Mouse (Mus musculus) kidney, adult 11 months (tissue): Measurements from ENCODE around the gene Trappc6b.
"Not testable (repeated sequence)": the region's sequence is repeated elsewhere in the genome, so short reads cannot be mapped to it uniquely, and the experiment has no call there.

Experiments
- DNase-seq: peaks from one replicate; pipeline ENCODE4 v3.0.0; 2022

Gene Trappc6b

DNA sequence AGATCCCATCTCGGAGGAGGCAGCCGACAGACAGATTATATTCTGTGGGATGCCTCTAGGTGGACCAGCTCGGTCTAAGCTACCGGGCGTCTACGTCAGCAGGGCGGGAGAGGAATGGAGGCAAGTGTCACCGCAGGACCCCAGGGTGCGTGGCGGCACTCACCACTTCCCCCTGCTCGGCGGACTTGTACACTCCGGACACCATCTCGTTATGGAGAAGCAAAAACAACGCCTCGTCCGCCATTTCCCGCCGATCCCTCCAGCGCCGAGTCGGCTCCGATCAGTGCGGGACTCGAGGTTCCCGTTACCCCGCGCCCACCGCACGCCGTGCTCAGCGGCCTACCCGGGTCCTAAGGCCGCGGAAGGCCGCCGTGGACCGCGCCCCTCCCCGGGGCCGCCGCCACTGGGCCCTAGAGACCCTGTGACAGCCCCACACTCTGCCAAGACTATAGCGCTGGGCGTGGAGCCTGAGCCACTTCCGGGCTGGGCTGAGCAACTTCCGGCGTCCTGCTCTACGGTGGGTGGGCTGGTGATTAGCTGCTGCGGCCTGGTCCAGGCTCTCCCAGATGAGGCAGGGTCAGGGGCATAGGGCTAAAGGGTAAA is at the start of gene Trappc6b:
Trappc6b (minus strand) TSS at position 480 of the 603 bp plus-strand sequence.
- DNase-seq = peak; percentile 72

DNA sequence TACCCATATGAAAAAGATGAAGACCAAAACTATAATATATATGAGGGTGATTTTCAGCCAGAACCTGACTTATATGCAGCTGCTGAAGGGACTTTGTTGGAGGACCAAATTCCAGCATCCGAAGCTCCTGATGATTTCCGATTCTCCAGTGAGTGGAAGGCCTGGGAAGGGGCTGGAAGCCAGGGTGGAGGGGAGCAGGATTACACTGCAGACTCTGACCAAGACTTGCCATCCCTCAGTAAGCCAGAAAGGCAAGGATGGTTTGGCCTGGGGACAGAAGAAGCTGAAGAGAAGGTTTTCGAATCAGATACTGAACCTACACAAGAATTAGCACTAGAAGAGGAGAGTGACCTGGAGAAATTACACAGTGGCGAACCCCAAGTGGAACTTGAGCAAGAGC is 46.7 kb upstream of the Trappc6b start:
- no peak for DNase-seq

- DNase-seq = no peak
Measured at GRCm38 (mm10) chr12:59106491-59106890, 45.2 kb upstream of the Trappc6b start.

DNA sequence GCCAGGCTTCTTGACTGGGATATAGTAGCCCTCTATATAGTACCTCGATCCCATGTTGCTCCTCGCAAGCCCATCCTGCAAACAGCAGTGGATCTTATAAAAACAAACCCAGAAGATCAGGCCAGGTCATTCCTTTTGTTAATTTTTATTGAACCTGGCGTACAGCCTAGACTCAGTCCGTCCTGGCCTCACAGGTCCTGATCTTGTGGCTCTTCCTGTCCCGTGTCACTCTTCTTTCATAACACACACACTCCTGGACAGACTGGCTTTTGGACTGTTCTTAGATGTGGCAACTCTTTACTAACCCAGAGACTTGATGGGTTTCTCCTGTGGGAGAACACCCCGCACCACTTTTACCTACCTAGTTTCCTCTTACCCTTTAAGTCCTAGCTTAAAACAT is 44.6 kb upstream of the Trappc6b start:
- DNase-seq = peak; percentile 71

- no peak for DNase-seq
Measured at GRCm38 (mm10) chr12:59104771-59105170, 43.5 kb upstream of the Trappc6b start.

GRCm38 (mm10) chr12:59095104-59096025 is 34.1 kb upstream of the Trappc6b start, which contains the start of gene Mia2:
TSS of gene Mia2 (plus strand) at chr12:59095799.
- DNase-seq = peak; percentile 85

GRCm38 (mm10) chr12:59093543-59093942 is 32.3 kb upstream of the Trappc6b start:
- DNase-seq = no peak

DNA sequence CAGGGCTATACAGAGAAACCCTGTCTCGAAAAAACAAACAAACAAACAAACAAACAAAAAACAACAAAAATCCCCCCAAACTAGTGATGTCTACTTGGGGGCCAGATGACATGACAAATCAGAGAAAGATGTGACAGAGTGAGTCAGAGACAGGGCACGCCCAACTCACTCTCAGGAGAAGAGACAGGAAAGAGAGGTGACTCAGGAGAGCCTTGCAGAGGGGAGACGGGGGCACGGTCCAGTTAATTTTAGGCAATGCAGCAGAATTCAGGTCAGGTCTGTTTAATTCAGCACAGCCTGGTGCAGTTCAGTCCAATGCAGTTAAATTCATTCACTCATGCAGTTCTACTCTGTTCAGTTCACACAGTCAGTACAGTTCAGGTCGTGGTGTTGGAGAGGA is 24.9 kb upstream of the Trappc6b start:
- peak; percentile 18 for DNase-seq

DNA sequence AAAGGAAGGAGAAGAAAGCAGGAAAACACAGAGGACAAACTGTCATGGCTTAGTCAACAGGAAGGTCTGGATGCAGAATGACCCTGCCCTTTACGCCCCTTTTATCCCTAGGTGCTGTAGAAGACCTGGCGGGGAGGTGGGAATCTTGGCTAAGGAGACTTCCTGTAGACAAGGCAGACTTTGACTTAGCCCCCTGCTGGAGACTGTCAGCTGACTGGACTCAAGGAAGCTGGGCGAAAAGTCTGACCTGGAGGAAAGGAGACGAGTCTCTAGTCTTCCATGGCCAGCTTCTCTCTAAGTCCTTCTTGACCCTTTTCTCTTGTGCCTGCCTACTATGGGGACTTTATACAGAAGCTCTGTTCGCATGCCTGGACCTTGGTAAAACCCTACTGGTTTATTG is 23.2 kb upstream of the Trappc6b start:
- DNase-seq = peak; percentile 18

DNA sequence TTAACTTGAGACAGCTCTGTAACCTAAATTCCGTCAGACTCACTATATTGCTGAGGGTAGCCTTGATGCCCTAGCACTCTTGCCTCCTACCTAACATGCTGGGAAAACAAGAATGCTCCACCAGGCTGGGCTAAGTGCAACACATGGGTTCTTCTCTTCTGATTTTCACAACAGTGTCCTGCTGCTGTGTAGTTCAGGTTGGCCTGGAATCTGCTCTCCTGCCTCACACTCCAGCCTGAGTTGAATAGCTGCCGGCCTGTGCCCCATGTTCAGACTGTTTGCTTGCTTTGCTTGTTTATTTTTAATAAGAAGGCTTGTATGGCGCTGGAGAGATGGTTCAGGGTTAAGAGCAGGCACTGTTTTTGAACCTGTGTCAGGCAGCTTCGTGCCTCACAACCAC is 19.2 kb upstream of the Trappc6b start:
- DNase-seq = no peak

DNA sequence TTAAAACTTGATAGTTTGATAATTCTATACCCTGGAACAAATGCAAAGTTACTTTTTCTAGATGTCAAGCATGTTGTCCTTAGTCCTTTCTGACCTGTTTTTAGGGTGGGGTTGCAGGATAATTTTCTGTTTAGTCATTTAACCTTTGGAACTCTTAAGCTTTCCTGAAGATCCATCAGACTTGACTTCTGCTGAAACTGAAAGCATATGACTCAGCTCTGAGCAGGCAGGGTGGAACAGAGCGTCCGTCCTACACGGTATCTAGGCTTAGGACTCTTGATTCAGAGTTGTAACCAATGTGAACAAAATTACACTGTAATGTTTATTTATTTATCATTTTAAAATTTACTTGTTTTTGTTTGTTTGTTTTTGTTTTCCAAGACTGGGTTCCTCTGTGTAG is 16.6 kb upstream of the Trappc6b start:
- DNase-seq = no peak

DNA sequence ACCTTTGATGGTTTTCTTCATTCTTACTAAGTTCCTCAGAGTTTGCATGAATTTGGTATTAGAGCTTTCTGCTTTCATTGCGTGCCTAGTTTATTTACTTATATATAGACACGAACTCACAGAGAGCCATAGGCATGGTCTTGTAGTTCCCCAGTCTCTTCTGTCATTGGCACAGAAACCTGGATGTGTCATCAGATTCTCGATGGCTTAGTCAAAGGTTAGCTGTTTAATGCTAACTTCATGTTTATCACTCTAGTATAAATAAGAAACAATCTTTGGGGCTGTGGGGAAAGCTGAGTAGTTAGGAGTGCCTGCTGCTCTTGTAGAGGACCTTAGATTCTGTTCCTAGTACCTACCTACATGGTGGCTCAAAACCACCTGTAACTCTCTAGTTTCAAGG is 15.7 kb upstream of the Trappc6b start:
- no peak for DNase-seq

DNA sequence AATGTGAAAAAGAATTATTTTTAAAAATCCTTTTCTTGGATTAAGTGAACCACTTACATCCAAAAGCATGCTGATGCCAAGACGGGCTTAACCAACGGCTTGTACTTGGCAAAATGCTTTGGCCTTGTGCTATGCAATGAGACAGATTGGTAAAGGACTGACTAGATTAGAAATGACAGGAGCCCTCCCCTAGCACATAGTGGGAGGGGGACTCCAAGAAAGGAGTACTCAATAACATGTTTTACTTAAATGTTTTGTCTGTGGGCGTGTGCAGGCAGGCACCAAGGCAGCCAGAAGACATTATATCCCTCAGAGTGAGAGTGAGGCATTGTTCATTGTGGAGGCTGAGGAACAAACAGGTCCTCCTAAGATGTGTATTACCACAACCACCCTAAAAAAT is 12.8 kb upstream of the Trappc6b start:
- DNase-seq = no peak

GRCm38 (mm10) chr12:59072286-59072685 is 11.0 kb upstream of the Trappc6b start:
- no peak for DNase-seq

DNA sequence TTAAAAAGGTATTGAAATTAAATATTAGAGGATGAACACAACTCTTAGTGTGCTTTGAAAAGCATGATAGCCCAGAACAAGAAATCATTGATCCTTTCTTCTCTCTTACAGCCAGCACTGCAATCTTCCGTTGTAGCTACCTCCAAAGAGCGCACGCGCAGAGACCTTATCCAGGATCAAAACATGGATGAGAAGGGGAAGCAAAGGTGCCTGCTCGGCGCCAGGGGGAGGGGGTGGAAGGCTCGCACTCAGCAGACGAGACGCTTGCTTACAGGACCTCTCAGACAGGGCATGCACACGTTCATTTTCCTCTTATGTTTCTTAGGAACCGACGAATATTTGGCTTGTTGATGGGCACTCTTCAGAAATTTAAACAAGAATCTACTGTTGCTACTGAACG is 7.5 kb upstream of the Trappc6b start:
- DNase-seq = no peak

DNA sequence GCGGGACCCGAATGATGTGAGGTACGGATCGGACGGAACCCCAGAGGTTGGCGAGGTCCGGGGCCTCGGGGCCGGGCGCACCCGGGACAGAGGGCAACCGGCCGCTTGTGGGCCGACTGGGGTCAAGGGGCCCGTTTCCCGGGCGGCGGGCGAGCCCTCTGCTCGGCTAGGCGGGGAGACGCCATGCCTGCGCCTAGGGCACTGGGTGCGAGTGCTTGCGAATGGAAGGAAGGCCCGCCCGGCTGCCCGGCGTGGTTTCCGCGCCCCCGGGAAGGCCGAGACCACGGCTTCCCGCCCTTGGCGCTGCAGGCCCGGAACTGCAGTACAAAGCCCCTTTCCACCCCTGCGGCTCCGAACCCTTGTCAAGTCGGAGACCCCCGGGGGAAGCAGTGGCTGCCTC is 5.8 kb upstream of the Trappc6b start:
- DNase-seq = no peak

- peak; percentile 98 for DNase-seq
Measured at GRCm38 (mm10) chr12:59066448-59067077, 5.3 kb upstream of the Trappc6b start, which contains the start of gene Pnn. TSS of gene Pnn (plus strand) at chr12:59066884.

DNA sequence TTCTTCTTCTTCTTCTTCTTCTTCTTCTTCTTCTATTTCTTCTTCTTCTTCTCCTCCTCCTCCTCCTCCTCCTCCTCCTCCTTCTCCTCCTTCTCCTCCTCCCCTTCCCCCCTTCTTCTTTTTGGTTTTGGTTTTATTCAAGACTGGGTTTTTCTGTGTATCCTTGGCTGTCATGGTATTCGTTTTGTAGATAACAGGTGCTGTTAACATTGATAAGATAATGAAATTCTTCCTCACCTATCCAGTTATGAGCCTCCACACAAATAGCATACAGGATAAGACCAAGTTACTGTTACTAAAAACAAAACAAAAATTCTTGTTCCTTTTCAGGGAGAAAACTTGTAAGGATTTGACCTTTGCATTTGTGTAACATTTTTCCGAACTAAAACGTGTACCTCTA is 4.5 kb upstream of the Trappc6b start:
- no peak for DNase-seq

GRCm38 (mm10) chr12:59064837-59065236 is 3.6 kb upstream of the Trappc6b start:
- no peak for DNase-seq

- DNase-seq = no peak
Measured at GRCm38 (mm10) chr12:59060322-59060721, 950 bp downstream of the Trappc6b start.

DNA sequence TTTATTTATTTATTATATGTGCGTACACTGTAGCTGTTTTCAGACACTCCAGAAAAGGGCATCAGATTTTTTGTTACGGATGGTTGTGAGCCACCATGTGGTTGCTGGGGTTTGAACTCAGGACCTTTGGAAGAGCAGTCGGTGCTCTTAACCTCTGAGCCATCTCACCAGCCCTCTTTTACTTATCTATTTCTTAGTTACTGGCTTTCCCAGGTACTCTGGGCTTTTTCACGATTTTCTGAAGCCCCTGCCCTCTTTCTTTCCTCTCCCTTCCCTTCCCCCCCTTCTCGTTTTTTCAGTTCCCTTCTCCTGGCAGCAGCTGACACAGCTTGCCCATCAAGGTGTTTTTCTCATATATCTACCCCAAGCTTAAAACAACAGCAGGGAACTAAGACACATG is 3.0 kb downstream of the Trappc6b start:
- not testable (repeated sequence) for DNase-seq

- no peak for DNase-seq
Measured at GRCm38 (mm10) chr12:59056222-59056621, 5.0 kb downstream of the Trappc6b start.

GRCm38 (mm10) chr12:59055196-59055850 is 5.9 kb downstream of the Trappc6b start:
- DNase-seq = no peak
